Mouse (Mus musculus) neutrophil, adult 5-6 weeks (primary cell): ENCODE results near the gene Spats2. TPM values are rescaled to one million over a fixed set of nuclear protein-coding genes. Genes with fewer than 3 reads are reported as not detected.
"Not testable (repeated sequence)": the region's sequence is repeated elsewhere in the genome, so short reads cannot be mapped to it uniquely, and the experiment has no call there.

Experiments used
- ATAC-seq: fragments of 151-379, 151-347 bp; 2 replicates; pipeline ENCODE4 v1.8.0; 2017; ENCODE audit warnings: mild to moderate bottlenecking, moderate TSS enrichment; ENCODE audit not compliant: insufficient number of reproducible peaks, poor library complexity, low FRiP score, severe bottlenecking; ENCODE audit errors: extremely low read depth
- total RNA-seq: library from RNA; stranded (forward); fragments of 200-1000 nt; gene quantifications from 2 replicates; pipeline ENCODE4 v1.2.3, GENCODE M21; 2017

Gene Spats2
- total RNA-seq, 1 experiment from 2014 or later = not detected

- ATAC-seq = peak; percentile 33; the same call in 1 of the 2 replicates
Measured at GRCm38 (mm10) chr15:99214941-99215340, 89.2 kb downstream of the Spats2 start.

GRCm38 (mm10) chr15:99215741-99216463 lies 90.2 kb downstream of the Spats2 start:
- ATAC-seq = no peak

- no peak for ATAC-seq
Measured at GRCm38 (mm10) chr15:99217630-99218029, 91.9 kb downstream of the Spats2 start.

- ATAC-seq = no peak
Measured at GRCm38 (mm10) chr15:99221315-99221952, 95.7 kb downstream of the Spats2 start.

GRCm38 (mm10) chr15:99222794-99223584 lies 97.3 kb downstream of the Spats2 start:
- ATAC-seq = no peak

- ATAC-seq = no peak
Measured at GRCm38 (mm10) chr15:99223585-99224207, 98.0 kb downstream of the Spats2 start.

- no peak for ATAC-seq
Measured at GRCm38 (mm10) chr15:99224208-99224911, 98.6 kb downstream of the Spats2 start, which contains the start of gene Kcnh3. TSS of gene Kcnh3 (plus strand) at chr15:99224861.

- no peak for ATAC-seq
Measured at GRCm38 (mm10) chr15:99225081-99225810, 99.5 kb downstream of the Spats2 start.

- ATAC-seq = no peak
Measured at GRCm38 (mm10) chr15:99226090-99226489, 100.4 kb downstream of the Spats2 start.

- ATAC-seq = no peak
Measured at GRCm38 (mm10) chr15:99231998-99232397, 106.3 kb downstream of the Spats2 start.

GRCm38 (mm10) chr15:99233719-99234118 lies 108.0 kb downstream of the Spats2 start:
- ATAC-seq = no peak

GRCm38 (mm10) chr15:99234326-99235010 lies 108.8 kb downstream of the Spats2 start:
- ATAC-seq = no peak

GRCm38 (mm10) chr15:99238006-99238405 lies 112.3 kb downstream of the Spats2 start:
- no peak for ATAC-seq

GRCm38 (mm10) chr15:99240129-99240528 lies 114.4 kb downstream of the Spats2 start:
- ATAC-seq = no peak

- ATAC-seq = no peak
Measured at GRCm38 (mm10) chr15:99241249-99241648, 115.5 kb downstream of the Spats2 start.

GRCm38 (mm10) chr15:99242045-99242444 lies 116.3 kb downstream of the Spats2 start:
- no peak for ATAC-seq

GRCm38 (mm10) chr15:99246736-99247135 lies 121.0 kb downstream of the Spats2 start:
- not testable (repeated sequence) for ATAC-seq
